Mouse (Mus musculus) thymus, postnatal 0 days (tissue): ENCODE measurements around the gene Rab11fip4. TPM values are rescaled to one million over a fixed set of nuclear protein-coding genes. Genes with fewer than 3 reads are reported as not detected.
A peak's percentile ranks its signal among the peaks of the same experiment; 100 is the strongest.

Experiments
- DNase-seq: peaks from one replicate; pipeline ENCODE4 v3.0.0-alpha.2; 2015; ENCODE audit warnings: low spot score
- microRNA counts: library from miRNA; unstranded; fragments of <30 nt; microRNA quantifications from one replicate; lab custom pipeline; 2015
- microRNA-seq: library from miRNA; unstranded; fragments of <30 nt; microRNA quantifications from one replicate; pipeline ENCODE4, GENCODE M21; 2016; ENCODE audit warnings: borderline number of aligned reads
- polyA plus RNA-seq: library from polyadenylated mRNA; unstranded; fragments of >200 nt; fragmentation: Nextera tagmentation; extraction: Ambion mirVana; gene quantifications from 2 replicates; pipeline ENCODE4 v1.2.1, GENCODE M21; 2015

Gene Rab11fip4
- polyA plus RNA-seq, 1 experiment from 2014 or later, result 8.6 TPM

DNA sequence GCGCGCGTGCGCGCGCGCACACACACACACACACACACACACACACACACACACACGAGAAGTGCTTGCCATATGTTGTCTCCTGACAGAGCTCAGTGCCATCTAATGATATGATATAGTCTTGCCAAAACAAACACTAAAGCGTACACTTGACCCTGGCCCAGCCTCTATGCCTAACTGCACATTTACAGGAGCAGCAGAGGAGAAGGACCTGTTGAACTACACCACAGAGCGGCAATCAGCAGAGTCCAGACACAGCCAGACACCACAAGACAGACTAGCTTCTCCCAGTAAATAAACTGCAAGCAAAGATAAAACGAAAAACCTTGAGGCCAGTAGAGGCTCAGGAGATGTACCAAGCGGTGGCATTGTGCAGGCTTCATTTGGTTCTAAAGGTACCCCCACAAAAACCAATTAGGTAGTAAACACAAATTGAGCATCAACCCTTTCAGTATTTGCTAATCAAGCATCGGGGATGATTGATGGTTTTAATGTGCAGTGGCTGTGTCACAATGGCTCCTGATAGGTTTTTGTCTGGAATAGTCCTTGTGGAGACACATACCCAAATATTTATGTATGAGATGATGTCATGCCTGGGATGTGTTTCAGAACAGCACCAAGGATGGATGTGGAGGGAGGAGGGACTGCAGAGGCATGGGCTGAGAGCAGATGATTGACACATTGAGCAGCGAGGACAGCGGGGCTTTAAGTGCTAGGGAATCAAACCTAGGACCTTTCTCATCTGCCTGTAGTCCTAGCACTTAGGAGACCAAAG lies 145.4 kb downstream of the Rab11fip4 start:
- DNase-seq, result no peak

DNA sequence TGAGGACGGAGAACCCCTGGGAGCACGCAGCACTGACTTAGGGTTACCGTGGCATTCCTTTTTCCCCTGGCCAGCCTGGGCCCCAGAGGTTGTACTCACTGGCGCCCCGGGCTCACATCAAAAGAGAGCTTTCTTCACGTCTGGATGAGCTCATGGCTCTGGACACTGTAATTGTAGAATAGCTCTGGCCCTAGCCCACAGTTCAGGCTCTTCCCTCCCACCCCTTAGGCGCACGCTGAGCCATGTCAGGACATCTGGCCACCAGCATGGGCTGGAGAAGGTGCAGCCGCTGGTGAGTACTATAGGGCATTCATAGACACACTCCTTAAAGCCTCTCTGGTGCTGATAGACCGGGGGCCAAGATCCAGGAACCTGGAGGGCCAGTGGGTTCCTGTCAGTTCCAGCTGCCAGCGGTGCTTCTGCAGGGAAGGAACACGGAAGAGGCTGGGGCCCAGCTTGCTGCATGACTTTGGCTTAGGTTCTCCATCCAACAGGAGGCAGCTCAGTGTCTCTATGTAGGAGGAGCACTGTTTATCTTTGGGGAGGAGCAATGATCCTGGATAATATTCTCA lies 146.2 kb downstream of the Rab11fip4 start:
- no peak for DNase-seq

DNA sequence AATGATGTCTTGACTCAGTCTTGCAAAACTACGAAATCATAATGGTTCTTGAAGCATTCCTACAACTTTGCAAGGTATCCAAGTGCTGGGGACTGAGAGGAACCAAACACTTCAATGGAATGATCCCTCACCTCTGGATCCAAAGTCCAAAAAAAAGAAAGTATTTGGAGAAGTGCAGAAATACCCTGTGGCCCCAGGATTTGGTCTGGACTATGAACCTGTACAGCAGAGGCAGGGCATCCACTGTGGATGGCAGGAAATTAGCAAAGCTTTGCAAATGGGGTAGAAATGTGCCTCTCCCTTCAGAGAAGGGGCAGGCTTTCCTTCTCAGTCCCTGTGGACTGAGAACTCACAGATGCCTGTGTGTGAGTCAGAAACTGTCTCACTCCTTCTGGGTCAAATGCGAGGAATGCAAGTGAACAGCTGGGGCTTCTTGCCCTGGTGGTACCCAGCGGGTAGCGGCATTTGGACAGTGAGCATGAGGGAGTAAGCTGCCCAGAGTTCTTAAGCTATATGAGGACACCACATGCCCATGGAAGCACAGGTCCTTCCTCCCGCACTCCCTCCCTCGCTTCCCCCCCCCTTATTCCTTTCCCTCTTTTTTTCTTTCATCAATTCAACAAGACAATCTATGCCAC lies 147.0 kb downstream of the Rab11fip4 start:
- no peak for DNase-seq

DNA sequence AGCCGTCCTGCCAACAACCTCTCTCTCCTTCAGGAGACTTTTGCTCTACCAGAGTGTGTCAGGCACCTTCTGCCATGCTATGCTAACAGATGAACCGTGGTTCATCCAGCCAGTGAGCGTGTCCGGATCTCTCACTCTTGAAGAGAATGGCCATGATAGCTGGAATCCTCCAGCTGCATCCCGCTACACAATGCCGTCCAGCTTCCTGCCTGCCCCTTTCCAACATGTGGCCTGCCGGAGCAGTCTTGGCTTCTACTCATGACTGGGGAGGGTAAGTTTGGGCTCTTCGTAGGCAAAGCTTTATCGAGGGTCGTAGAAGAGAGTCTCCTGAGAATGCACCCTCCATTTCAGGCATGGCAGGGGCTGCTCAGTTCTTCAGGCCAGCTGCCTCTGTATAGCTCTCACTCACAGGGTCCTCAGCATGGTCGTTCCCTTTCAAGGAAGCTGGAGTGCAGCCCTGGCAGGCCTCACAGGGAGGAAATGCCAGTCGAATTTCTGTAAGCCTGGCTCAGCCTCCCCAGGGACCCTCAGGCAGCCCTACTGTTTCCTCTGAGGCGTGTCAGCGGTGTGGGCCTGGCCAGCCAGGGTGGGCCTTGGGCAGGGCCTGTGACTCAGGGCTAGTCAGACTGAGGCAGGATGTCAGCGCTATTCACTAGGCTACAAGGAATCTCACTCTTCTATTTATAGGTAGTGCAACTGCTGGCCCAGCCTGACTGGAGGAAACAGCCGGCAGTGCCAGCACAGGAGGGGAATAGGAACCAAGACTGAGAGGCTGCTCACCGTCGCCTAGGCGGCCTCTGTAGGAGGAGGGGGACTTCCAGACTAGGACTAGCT lies 147.9 kb downstream of the Rab11fip4 start:
- DNase-seq, result no peak

DNA sequence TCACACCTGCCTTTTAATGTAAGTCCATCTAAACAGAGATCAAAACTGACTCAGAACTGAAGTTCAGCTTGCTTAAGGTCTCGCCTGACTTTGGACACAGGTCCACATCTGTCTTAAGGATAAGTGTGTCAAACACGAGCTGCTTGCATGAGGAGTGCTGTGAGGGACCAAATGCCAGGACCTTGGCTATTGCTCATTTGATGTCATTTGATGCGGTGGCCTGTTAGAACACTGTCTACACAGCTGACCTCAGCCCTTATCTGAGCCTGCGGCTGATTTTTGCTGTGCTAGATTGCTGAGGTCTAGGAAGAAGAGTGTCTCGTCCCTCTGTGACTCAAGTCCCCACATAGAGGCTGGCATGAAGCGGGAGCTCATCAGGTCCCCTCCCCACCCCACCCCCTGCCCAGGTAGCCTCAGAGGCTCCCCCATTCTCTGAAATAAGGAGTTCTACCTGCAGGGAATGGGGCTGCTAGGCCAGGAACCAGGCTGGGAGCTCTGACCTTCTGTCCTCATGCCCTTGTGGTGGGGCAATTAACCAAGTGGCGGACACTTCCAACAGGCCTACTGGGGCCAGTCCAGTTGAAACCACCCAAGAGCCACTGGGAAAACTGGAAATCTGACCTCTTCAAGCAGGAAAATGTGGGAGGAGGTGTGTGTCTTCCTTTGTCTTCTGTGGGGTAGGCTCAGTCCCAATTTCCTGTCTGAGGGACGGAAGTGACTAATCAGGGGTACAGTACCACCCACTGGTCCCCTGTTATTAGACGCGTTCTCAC lies 149.9 kb downstream of the Rab11fip4 start:
- DNase-seq, result no peak

DNA sequence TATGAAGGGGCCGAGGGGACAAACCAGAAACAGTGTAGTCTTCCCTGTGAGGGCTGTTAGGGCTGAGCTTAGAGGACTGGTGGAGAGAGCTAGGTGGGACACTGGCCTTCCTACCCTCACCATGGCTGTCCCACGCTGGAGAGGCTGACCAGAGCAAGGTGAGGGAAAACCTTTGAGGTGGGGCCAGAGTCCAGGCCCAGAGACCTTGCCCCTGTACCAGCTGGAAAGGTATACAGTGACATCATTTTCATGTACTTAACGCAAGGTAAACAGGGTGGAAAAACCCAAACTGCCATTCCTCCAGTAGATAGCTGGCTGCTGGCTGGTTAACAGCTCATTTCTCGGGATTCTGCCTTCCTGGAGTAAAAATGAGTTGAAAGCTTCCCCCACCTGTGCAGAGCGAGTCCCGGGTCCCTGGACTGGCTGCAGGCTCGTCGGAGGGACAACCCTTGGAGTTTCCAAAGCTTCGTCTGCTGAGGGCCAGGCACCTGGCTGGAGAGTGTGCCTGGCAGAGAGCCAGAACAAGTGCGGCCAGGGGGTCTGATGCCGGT lies 155.6 kb downstream of the Rab11fip4 start:
- DNase-seq, result no peak

MicroRNAs encoded within 50 kb of the gene (microRNA counts, 519-probe panel; counts per million panel counts)
- microRNA mmu-miR-193 (lab: Ali Mortazavi, UCI) (473 counts per million, percentile 71 among the panel's probes with 10 or more counts), microRNA mmu-miR-365 (lab: Ali Mortazavi, UCI) (2,879 counts per million, percentile 73 among the panel's probes with 10 or more counts)

Small RNAs within 50 kb of the gene (microRNA-seq; reads per million reads assigned to microRNA genes)
- gene Mir193a (8.3 reads per million, percentile 15 among the genes with 10 or more reads in this experiment), gene Mir365-2 (not detected)

Other genes starting within 250 kb of the Rab11fip4 start
- gene Omg, start 87.1 kb upstream of the Rab11fip4 start, polyA plus RNA-seq, result 0.19 and 0.25 TPM in 2 replicates
- gene Evi2b, start 67.5 kb upstream of the Rab11fip4 start, polyA plus RNA-seq, result 17.7 and 22.7 TPM in 2 replicates
- 1.7 and 2.4 TPM in 2 replicates for gene Evi2, start 60.6 kb upstream of the Rab11fip4 start, polyA plus RNA-seq
- gene Evi2a, start 60.6 kb upstream of the Rab11fip4 start, polyA plus RNA-seq, result 11.1 and 11.7 TPM in 2 replicates